Mouse (Mus musculus): ENCODE measurements around the gene Foxg1.

The Foxg1 gene

DNA sequence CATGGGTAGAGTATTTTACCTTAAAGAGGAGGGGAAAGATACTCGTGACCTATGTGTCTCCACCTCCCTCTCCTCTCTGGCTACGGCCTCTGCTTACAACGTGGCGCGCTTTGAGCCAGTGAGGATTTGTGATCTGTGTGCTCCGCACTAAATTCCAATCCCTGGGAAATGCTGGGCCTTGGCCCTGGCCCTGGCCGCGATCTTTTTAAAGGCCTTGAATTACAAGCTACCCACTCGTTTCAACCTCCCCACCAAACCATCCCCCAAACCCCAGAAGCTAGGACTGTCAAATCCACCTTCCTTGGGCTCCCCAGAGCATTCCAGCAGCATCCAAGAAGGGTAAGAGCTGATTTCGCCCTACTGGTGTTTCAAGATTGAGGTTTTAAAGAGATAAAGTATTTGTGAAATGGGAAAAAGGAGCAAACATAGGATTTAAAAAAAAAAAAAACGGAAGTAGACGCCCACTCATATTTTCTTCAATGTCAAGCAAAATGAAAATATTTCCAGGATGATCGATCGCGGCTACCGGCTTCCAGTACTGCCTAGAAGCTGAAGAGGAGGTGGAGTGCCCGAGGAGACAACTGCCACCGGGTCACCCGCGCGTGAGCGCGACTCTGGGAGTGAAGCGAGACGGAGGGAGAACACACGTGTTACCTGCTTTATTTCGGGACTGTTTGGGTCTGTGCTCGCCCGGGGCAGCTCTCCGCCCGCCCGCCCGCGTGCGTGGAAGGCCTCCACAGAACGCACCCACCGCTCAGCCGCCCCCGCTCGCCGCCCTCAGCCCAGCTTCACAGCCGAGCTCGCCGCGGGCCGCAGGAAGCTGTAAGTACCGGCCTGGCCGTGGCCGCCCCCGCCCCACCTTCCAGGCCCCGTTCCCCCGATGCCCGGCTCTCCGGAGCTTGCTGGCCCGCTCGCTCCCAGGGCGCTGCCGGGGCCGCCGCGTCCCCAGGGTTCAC lies at the start of gene Foxg1:
Gene Foxg1 (plus strand): TSS at position 96 of the 956 bp plus-strand sequence.
- DNase-seq (ENCODE audit: low read depth), result no peak

- no peak for DNase-seq (ENCODE audit: low read depth)
These were observed 32.8 kb upstream of the Foxg1 start for GRCm38 (mm10) chr12:49349697-49350096.

DNA sequence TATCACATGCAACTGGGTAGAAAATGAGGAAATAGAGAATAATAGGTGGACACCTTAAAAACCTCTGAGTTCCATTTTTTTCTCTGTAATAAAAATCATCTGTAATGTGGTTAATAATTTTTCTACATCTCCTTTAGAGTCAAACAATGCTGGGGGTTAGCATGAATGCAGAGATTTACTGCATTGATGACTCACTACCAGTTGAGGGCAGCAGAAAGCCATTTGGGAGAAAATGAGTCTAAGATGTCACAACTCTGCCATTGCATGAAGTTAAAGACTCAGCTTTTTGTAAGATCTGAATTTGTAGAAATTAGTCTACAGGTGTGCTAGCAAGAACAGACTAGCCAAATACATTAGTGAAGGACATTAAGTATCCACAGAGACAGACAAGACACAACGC lies 13.5 kb upstream of the Foxg1 start:
- DNase-seq (ENCODE audit: low read depth), result no peak

DNA sequence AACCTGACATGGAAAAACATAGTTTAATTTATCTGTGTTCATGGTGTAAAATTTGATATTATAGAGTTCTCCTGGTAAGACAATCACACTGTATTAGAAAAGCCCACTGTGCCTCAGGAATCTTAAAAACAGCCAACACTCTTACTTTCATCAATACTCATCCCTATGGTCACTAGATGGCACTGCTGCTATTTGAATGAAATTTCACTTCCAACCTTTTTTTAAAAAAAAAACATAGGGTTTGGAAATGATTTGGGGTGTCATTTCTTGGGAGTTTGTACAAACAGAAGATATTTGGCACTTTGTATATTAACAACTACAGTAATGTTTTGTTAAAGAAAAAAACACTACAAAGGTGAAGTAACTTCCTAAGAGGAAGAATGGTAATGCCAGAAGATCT lies 10.3 kb upstream of the Foxg1 start:
- DNase-seq (ENCODE audit: low read depth), result no peak

DNA sequence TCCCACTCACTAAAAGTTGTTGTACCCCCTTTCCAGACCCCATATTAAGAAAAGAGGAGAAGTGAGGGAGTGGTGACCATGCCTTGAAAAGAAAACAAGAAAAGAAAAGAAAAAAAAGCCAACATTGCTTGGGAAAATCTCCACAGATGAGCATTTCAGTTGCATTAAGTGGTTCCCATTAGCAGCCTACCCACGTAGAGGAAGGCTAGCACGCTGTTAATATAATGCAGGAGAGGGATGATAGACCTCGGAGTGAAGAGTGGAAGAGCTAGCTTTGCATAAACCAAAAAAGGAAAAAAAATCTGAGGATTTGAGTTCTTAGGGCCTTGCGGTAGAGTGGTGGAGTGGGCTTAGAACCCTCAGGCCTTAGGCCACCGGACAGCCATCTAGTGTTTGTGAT lies 9.3 kb upstream of the Foxg1 start:
- DNase-seq (ENCODE audit: low read depth), result no peak

- DNase-seq (ENCODE audit: low read depth), result no peak
These were observed 8.4 kb upstream of the Foxg1 start for GRCm38 (mm10) chr12:49373821-49374605.

DNA sequence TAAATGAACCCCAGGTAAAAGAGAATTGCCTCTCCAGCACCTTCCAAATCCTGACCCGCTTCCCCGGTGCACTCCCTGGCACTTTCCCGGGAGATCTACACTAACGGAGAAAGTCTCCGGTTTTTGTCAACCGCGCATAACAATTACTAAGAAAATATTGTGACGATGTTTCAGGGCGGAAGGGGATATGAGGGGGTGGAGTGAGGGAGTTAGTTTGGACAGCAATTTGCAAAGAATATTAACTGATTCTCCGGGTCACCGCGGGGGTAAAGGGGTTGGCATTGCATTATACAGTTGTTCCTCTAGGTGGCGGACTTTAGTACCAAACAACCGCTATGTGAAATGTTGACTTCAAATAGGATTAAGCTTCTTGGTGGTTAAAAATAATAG lies 7.9 kb upstream of the Foxg1 start:
- peak; percentile 12 for DNase-seq (ENCODE audit: low read depth)

GRCm38 (mm10) chr12:49375427-49376317 lies 6.8 kb upstream of the Foxg1 start:
- DNase-seq (ENCODE audit: low read depth), result no peak

GRCm38 (mm10) chr12:49376318-49376992 lies 6.0 kb upstream of the Foxg1 start:
- DNase-seq (ENCODE audit: low read depth), result no peak

- no peak for DNase-seq (ENCODE audit: low read depth)
These were observed 5.0 kb upstream of the Foxg1 start for GRCm38 (mm10) chr12:49377281-49377970.

- no peak for DNase-seq (ENCODE audit: low read depth)
These were observed 3.5 kb upstream of the Foxg1 start for GRCm38 (mm10) chr12:49378920-49379319.

DNA sequence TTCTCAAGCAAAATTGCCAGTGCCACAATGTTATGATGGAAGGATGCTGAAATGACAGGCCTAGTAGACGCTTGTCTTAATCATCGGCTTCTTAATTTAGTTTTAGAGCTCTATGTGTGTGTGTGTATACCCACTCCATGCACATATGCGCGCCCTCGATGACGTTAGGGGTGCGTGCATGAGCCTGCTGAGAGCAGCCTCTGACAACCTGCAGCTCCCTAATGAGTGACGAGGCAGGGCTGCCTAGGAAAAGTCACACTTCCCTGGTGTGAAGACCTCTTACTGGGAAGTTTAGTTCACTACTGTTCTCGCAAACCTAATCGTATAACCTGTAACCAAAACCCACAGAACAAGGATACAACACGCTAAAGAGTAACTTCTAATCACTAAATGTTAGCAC lies 3.0 kb upstream of the Foxg1 start:
- no peak for DNase-seq (ENCODE audit: low read depth)

GRCm38 (mm10) chr12:49380442-49380841 lies 2.0 kb upstream of the Foxg1 start:
- DNase-seq (ENCODE audit: low read depth), result no peak

- DNase-seq (ENCODE audit: low read depth), result no peak
These were observed 1.4 kb upstream of the Foxg1 start for GRCm38 (mm10) chr12:49381031-49381525.

DNA sequence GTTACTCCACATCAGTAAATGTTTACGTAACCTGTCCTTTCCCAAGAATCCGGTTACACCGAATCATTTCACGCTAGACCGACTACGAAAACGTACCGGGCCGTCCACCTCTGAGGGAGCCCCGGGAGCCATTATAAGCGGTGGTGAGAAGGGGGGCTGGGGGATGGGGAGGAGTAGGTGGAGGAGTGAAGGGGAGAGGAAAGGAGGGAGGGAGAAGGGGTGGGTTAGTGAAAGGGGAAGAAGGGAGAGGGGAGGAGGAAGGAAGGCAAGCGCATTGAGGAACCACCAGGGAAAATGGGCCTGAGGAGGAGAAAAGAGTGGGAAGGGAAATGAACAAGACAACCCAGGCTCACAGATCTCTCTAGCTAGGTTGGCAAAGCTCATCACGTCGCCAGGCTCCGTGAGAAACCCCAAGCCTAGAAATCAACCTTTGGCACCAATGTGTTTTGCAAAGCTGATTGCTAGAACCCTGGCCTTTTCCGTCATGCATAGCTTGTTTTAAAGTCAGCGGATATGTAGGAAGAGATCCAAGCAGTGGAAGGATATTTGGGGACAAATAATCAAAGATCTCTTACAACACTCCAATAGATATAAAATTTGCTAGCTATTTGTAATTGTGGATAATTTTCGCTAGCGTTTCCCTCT lies 617 bp upstream of the Foxg1 start:
- DNase-seq (ENCODE audit: low read depth), result no peak

GRCm38 (mm10) chr12:49383521-49384133 lies 1.2 kb downstream of the Foxg1 start:
- DNase-seq (ENCODE audit: low read depth), result no peak

DNA sequence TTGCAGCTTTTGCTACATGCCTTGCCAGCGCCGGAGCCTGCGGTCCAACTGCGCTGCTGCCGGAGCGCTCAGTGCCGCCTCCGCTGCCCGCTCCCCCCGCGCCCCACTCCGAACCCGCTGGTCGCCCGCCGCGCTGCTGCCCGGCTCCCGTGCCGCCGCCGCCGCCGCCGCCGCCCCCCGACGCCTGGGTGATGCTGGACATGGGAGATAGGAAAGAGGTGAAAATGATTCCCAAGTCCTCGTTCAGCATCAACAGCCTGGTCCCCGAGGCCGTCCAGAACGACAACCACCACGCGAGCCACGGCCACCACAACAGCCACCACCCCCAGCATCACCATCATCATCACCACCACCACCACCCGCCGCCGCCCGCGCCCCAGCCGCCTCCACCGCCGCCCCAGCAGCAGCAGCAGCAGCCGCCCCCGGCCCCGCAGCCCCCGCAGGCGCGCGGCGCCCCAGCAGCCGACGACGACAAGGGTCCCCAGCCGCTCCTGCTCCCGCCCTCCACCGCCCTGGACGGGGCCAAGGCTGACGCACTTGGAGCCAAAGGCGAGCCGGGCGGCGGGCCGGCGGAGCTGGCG lies 1.9 kb downstream of the Foxg1 start:
- DNase-seq (ENCODE audit: low read depth), result no peak

GRCm38 (mm10) chr12:49384876-49385630 lies 2.6 kb downstream of the Foxg1 start, which contains the start of gene Gm43517:
TSS of gene Gm43517 (plus strand) at chr12:49385174.
- DNase-seq (ENCODE audit: low read depth), result no peak

- no peak for DNase-seq (ENCODE audit: low read depth)
These were observed 3.2 kb downstream of the Foxg1 start for GRCm38 (mm10) chr12:49385631-49385990.
